Mouse (Mus musculus): ENCODE results near the gene Mlec. TPM values are rescaled to one million over a fixed set of nuclear protein-coding genes. Genes with fewer than 3 reads are reported as not detected.

Gene Mlec
- polyA plus RNA-seq, 1 experiment = 120 TPM

- Histone ChIP-seq H3K79me2 (ENCODE audit: control insufficient read depth, insufficient read depth) (no peaks in the 10 kb centered on the region), H3K27me3 (ENCODE audit: control insufficient read depth, insufficient read depth, insufficient read length) (peaks cover 45% of the 10 kb centered on the region), H3ac (ENCODE audit: control insufficient read depth, insufficient read length, low read depth) (no peak overlapping the region), H3K4me3 (ENCODE audit: insufficient read depth, poor library complexity, severe bottlenecking) (no peak overlapping the region), H3K79me3 (ENCODE audit: low read depth) (no peaks in the 10 kb centered on the region), H3K36me3 (ENCODE audit: control insufficient read depth, insufficient read depth) (no peaks in the 10 kb centered on the region)
- no peak for TF ChIP-seq USF1 (IDR thresholded peaks at IDR 0.05; ENCODE audit: low read depth)
- no peak for TF ChIP-seq MYOD1 (IDR thresholded peaks at IDR 0.05; ENCODE audit: control insufficient read depth, insufficient read length, low read depth)
- TF ChIP-seq CEBPB (IDR thresholded peaks at IDR 0.05; ENCODE audit: low read depth) = no peak
- TF ChIP-seq FOSL1 (IDR thresholded peaks at IDR 0.05; ENCODE audit: insufficient read depth, low read length, poor library complexity, severe bottlenecking) = no peak
- no peak for TF ChIP-seq CTCF (IDR thresholded peaks at IDR 0.05; ENCODE audit: control insufficient read depth, insufficient read depth, insufficient read length)
- TF ChIP-seq MYOG (IDR thresholded peaks at IDR 0.05; ENCODE audit: control insufficient read depth, extremely low read depth, insufficient read length) = no peak
- no peak for TF ChIP-seq MAX (IDR thresholded peaks at IDR 0.05)
Observed at GRCm38 (mm10) chr5:115194626-115195221, 36.7 kb upstream of the Mlec start.

- H3K36me3 ChIP-seq (ENCODE audit: control insufficient read depth, insufficient read depth) = no peaks in the 10 kb centered on the region
- H3K79me2 ChIP-seq (ENCODE audit: control insufficient read depth, insufficient read depth) = no peaks in the 10 kb centered on the region
- H3K27me3 ChIP-seq (ENCODE audit: control insufficient read depth, insufficient read depth, insufficient read length) = peaks cover 45% of the 10 kb centered on the region
- H3K4me3 ChIP-seq (ENCODE audit: insufficient read depth, poor library complexity, severe bottlenecking) = no peak within 1 kb of the TSS
- H3ac ChIP-seq (ENCODE audit: control insufficient read depth, insufficient read length, low read depth) = no peak within 1 kb of the TSS
- TF ChIP-seq MYOG (IDR thresholded peaks at IDR 0.05; ENCODE audit: control insufficient read depth, extremely low read depth, insufficient read length) (no peak), MYOD1 (IDR thresholded peaks at IDR 0.05; ENCODE audit: control insufficient read depth, insufficient read length, low read depth) (no peak), MAX (IDR thresholded peaks at IDR 0.05) (no peak), CEBPB (IDR thresholded peaks at IDR 0.05; ENCODE audit: low read depth) (no peak), FOSL1 (IDR thresholded peaks at IDR 0.05; ENCODE audit: insufficient read depth, low read length, poor library complexity, severe bottlenecking) (no peak), CTCF (IDR thresholded peaks at IDR 0.05; ENCODE audit: control insufficient read depth, insufficient read depth, insufficient read length) (no peak), USF1 (IDR thresholded peaks at IDR 0.05; ENCODE audit: low read depth) (no peak)
- H3K79me3 ChIP-seq (ENCODE audit: low read depth) = no peaks in the 10 kb centered on the region
Observed at GRCm38 (mm10) chr5:115193669-115194625, 36.0 kb upstream of the Mlec start, which contains the start of gene Cabp1. Gene Cabp1 (minus strand): TSS chr5:115194381.

GRCm38 (mm10) chr5:115193226-115193625 is 35.2 kb upstream of the Mlec start:
- Histone ChIP-seq H3K27me3 (ENCODE audit: control insufficient read depth, insufficient read depth, insufficient read length) (peaks cover 45% of the 10 kb centered on the region), H3K79me3 (ENCODE audit: low read depth) (no peaks in the 10 kb centered on the region), H3ac (ENCODE audit: control insufficient read depth, insufficient read length, low read depth) (no peak overlapping the region), H3K79me2 (ENCODE audit: control insufficient read depth, insufficient read depth) (no peaks in the 10 kb centered on the region), H3K36me3 (ENCODE audit: control insufficient read depth, insufficient read depth) (no peaks in the 10 kb centered on the region), H3K4me3 (ENCODE audit: insufficient read depth, poor library complexity, severe bottlenecking) (no peak overlapping the region)
- TF ChIP-seq MYOD1 (IDR thresholded peaks at IDR 0.05; ENCODE audit: control insufficient read depth, insufficient read length, low read depth) (no peak), USF1 (IDR thresholded peaks at IDR 0.05; ENCODE audit: low read depth) (no peak), CTCF (IDR thresholded peaks at IDR 0.05; ENCODE audit: control insufficient read depth, insufficient read depth, insufficient read length) (no peak), CEBPB (IDR thresholded peaks at IDR 0.05; ENCODE audit: low read depth) (no peak), MAX (IDR thresholded peaks at IDR 0.05) (no peak)

- TF ChIP-seq USF1 (IDR thresholded peaks at IDR 0.05; ENCODE audit: low read depth) (no peak), MAX (IDR thresholded peaks at IDR 0.05) (no peak), CEBPB (IDR thresholded peaks at IDR 0.05; ENCODE audit: low read depth) (no peak), MYOG (IDR thresholded peaks at IDR 0.05; ENCODE audit: control insufficient read depth, extremely low read depth, insufficient read length) (no peak), FOSL1 (IDR thresholded peaks at IDR 0.05; ENCODE audit: insufficient read depth, low read length, poor library complexity, severe bottlenecking) (no peak), CTCF (IDR thresholded peaks at IDR 0.05; ENCODE audit: control insufficient read depth, insufficient read depth, insufficient read length) (no peak), MYOD1 (IDR thresholded peaks at IDR 0.05; ENCODE audit: control insufficient read depth, insufficient read length, low read depth) (no peak)
- Histone ChIP-seq H3ac (ENCODE audit: control insufficient read depth, insufficient read length, low read depth) (no peak overlapping the region), H3K27me3 (ENCODE audit: control insufficient read depth, insufficient read depth, insufficient read length) (peaks cover 45% of the 10 kb centered on the region), H3K4me3 (ENCODE audit: insufficient read depth, poor library complexity, severe bottlenecking) (no peak overlapping the region), H3K36me3 (ENCODE audit: control insufficient read depth, insufficient read depth) (no peaks in the 10 kb centered on the region), H3K79me3 (ENCODE audit: low read depth) (no peaks in the 10 kb centered on the region), H3K79me2 (ENCODE audit: control insufficient read depth, insufficient read depth) (no peaks in the 10 kb centered on the region)
Observed at GRCm38 (mm10) chr5:115192828-115193195, 34.8 kb upstream of the Mlec start.

GRCm38 (mm10) chr5:115191880-115192827 is 34.2 kb upstream of the Mlec start:
- no peaks in the 10 kb centered on the region for H3K36me3 ChIP-seq (ENCODE audit: control insufficient read depth, insufficient read depth)
- no peak overlapping the region for H3K4me3 ChIP-seq (ENCODE audit: insufficient read depth, poor library complexity, severe bottlenecking)
- peaks cover 45% of the 10 kb centered on the region for H3K27me3 ChIP-seq (ENCODE audit: control insufficient read depth, insufficient read depth, insufficient read length)

More at GRCm38 (mm10) chr5:115191880-115192827, 34.2 kb upstream of the Mlec start:
- no peak for TF ChIP-seq CTCF (IDR thresholded peaks at IDR 0.05; ENCODE audit: control insufficient read depth, insufficient read depth, insufficient read length)
- TF ChIP-seq USF1 (IDR thresholded peaks at IDR 0.05; ENCODE audit: low read depth) = no peak
- no peak for TF ChIP-seq MYOD1 (IDR thresholded peaks at IDR 0.05; ENCODE audit: control insufficient read depth, insufficient read length, low read depth)
- no peak for TF ChIP-seq MYOG (IDR thresholded peaks at IDR 0.05; ENCODE audit: control insufficient read depth, extremely low read depth, insufficient read length)
- no peak for TF ChIP-seq CEBPB (IDR thresholded peaks at IDR 0.05; ENCODE audit: low read depth)
- no peak for TF ChIP-seq MAX (IDR thresholded peaks at IDR 0.05)
- no peak overlapping the region for H3ac ChIP-seq (ENCODE audit: control insufficient read depth, insufficient read length, low read depth)
- no peaks in the 10 kb centered on the region for H3K79me3 ChIP-seq (ENCODE audit: low read depth)
- no peaks in the 10 kb centered on the region for H3K79me2 ChIP-seq (ENCODE audit: control insufficient read depth, insufficient read depth)

Data from C2C12 (cell line).